Mouse (Mus musculus): ENCODE data around the gene Dennd4a.
A peak's percentile ranks its signal among the peaks of the same experiment; 100 is the strongest.

Gene Dennd4a

GRCm38 (mm10) chr9:64918560-64918959 is 107.4 kb downstream of the Dennd4a start:
- peak; percentile 70 for DNase-seq (ENCODE audit: low spot score)

GRCm38 (mm10) chr9:64925771-64926170 is 114.6 kb downstream of the Dennd4a start:
- DNase-seq (ENCODE audit: low spot score), result no peak

DNA sequence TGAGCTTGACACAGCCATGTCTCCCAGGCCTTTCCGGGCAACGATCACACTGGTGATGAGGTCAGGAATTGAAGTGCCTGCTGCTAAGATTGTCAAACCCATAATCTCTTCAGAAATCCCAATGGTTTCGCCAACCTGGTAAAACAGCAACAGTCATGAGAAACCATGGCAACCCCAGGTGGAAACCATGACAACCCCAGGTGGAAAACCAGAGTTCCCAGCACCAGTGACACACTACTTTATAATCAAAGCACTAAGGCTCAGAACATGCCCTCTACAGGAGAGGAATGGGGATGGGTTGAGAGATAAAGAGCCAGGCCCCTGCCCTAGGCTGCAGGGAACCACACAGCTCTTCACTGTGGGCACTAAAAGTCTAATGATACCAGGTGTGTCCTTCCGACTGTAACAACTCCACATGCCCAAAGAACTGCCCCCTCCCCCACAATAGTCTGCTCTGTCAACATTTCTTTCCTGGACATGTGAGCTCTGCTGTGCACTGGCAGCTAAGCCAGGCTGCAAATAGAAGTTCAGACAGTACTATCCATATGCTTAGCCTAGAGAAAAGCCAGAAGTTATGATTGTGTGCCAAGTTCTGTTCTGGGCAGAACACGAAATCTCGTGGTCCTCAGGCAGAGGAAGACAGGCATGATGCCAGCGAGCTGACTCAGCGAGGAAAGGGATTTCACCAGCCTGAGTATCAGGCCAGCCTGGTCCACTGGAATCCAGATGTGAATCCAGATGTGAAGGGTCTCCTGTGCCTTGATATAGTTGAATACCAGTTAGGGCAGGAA is 115.3 kb downstream of the Dennd4a start:
- no peak for DNase-seq (ENCODE audit: low spot score)

DNA sequence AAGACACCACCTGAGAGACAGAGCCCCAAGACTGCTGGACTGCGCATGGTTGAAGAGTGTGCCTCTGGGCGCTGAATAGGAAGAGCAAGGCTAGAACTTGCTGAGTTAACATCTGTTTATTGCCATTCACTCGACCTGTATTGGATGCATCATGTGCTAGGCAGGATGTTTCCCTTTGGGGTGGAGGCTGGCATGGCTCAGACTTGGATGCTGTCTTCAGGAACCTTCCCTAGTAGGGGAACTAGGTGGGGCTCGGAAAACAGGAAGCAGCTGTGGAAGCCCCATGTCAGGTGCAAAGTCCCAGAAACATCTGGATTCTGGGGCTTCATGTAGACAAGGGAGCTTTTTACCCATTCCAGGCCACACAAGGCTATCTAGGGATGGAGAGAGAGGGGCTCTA is 119.1 kb downstream of the Dennd4a start:
- DNase-seq (ENCODE audit: low spot score), result no peak

DNA sequence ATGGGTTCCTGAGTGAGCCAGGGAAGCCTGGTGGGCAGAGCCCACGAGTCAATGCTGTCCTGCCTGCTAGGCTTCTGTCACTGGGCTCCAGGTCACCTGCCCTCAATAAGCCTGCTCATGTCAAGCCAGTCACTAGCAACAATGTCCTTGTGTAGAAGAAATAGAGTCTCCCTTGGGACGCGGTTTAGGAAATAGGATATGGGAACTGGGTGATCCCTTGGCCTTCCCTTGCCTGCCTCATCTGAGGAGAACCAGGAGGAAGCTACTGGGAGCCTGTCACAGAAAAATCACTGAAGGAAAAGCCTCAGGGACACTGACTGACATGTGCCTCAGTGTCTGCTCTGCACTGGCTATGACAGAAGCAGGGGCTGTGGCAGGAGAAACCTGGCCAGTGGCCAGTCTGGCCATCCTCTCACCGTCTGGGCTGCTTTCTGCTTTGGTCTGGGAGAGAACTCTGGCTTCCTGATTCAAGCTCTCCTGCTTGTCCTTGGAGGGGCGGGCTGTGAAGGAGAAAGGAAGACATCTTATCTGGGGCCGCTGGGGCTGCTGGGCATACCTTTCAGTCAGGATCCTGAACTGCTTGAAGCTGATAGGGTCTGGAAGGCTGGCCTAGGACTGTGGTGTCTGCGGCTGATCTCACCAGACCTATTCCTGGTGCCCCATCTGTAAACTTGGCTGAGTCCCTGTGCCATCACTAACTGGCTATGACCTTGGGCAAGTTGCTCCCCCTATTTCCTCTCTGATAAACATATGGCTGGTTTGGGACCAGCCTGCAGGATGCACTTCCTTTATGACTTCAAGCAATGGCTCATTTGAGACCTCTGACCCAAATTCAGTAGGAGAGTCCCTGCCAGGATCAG is 120.8 kb downstream of the Dennd4a start:
- no peak for DNase-seq (ENCODE audit: low spot score)

DNA sequence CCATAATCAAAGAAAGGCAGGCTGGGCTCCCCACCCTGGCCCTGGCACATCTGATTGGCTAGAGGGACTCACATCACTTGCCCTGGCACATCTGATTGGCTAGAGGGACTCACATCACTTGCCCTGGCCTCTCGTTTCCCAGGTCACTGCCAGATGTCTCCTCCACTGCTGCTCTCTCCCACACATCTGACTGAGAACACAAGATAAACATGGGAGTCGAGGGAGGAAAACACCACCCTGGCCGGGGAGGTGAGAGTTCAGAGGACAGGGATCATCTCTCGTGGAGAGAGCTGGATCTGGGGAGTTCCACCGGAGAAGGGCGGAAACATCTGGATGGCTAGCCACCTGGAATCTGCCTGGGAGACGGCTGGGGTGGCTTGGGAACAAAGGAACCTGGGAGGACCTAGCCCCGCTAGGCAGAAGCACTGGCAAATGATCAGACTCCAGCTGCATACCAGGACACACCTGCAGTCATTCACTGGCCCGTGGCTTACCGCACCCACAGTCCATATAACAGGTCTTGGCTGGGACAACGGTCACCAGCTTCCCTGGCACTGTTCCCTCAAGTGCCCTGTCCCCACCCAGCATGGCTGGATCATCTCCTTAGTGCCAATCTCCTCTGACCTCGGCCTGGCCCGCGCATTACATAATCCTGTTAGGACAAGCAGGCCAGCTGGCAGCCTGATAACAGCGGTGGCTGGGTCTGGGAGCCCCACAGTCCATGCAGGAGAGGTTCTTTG is 123.0 kb downstream of the Dennd4a start:
- peak; percentile 76 for DNase-seq (ENCODE audit: low spot score)

DNA sequence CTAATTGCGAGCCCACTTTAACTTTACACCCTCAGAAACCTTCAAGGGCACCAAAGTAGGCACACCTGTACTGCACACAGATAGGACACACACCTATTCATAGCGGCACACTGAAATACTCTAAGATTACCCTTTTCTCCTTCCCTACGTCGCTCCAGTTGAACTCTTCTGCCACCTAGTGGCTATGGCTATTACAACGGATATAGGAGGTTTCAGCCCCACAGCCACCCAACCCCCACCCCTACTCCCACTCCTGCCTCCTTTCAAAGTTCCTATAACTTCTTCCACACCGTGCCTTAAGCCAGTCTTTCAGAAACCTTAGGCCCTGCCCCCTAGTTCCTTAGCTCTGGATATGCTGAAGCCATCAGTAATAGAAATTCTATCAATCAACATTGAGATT is 125.4 kb downstream of the Dennd4a start:
- DNase-seq (ENCODE audit: low spot score), result peak; percentile 79

DNA sequence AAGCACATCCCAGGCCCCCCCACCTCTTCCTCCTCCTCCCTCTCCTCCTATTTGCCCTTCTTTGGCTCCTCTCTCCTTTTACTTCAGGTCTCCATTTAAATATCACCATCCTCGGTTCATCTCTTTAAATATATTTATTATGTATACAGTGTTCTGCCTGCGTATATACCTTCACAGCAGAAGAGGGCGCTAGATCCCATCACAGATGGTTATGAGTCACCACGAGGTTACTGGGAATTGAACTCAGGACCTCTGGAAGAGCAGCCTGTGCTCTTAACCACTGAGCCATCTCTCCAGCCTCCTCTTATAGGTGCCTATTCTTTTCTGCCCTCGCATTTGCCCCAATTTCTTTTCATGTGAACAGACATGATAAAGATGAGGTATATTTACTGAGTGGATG is 126.4 kb downstream of the Dennd4a start:
- DNase-seq (ENCODE audit: low spot score), result no peak

DNA sequence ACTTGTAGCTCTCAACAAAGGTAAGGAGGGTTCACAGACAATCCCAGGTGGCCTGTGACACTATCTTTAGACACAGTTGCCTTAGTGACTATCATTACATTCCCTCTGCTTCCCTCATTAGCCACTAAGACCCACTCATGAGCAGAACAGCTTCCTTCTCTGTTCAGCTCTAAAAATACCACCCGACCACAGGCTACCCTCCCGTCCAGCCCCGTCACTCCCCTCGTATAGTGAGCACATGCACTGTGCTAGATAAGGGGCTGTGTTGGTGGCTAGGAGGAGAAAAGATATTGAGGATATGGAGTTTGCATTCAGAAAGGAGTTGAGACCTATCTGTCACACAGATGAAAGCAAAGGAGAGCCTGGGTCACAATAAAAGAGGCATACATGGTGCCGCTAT is 127.4 kb downstream of the Dennd4a start:
- no peak for DNase-seq (ENCODE audit: low spot score)

GRCm38 (mm10) chr9:64939281-64939680 is 128.1 kb downstream of the Dennd4a start:
- no peak for DNase-seq (ENCODE audit: low spot score)

- no peak for DNase-seq (ENCODE audit: low spot score)
Measured at GRCm38 (mm10) chr9:64939790-64940189, 128.7 kb downstream of the Dennd4a start.

GRCm38 (mm10) chr9:64940731-64941346 is 129.7 kb downstream of the Dennd4a start:
- no peak for DNase-seq (ENCODE audit: low spot score)

DNA sequence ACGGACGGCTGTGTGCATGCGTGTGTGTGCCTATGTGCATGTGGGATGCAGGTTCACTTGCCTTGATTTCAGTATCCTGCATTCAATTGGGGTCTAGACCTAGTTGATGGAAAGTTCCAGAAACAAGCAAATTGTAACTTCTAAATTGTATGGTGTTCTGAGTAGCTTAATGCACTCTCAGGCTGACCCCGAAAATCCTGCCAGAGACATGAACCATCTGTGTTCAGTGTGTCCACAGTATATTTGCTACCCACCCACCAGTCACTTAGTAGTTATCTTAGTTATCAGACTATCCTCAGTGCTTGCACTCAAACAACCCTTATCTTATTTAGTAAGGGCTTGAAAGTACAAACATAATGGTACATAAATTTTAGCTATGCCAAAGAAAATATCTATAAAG is 130.5 kb downstream of the Dennd4a start:
- no peak for DNase-seq (ENCODE audit: low spot score)

DNA sequence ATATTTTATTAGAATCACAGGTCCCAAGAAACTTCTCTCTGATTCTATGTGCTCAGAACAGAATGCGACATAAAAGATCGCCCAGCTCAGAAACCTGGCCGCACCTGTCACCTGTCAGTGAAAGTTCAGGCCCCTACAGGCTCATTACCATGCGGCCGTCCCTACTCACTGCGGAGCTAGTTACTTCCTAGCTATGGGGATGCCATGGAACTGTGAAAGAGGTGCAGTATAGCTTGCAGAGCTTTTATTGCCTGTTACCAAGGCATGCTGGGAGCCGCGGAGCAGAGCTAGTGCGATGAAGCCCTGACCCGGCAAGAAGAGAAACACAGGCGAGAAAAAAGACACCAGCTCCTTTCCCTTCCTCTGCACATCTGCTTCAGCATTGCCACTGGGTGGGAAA is 132.9 kb downstream of the Dennd4a start:
- DNase-seq (ENCODE audit: low spot score), result no peak

DNA sequence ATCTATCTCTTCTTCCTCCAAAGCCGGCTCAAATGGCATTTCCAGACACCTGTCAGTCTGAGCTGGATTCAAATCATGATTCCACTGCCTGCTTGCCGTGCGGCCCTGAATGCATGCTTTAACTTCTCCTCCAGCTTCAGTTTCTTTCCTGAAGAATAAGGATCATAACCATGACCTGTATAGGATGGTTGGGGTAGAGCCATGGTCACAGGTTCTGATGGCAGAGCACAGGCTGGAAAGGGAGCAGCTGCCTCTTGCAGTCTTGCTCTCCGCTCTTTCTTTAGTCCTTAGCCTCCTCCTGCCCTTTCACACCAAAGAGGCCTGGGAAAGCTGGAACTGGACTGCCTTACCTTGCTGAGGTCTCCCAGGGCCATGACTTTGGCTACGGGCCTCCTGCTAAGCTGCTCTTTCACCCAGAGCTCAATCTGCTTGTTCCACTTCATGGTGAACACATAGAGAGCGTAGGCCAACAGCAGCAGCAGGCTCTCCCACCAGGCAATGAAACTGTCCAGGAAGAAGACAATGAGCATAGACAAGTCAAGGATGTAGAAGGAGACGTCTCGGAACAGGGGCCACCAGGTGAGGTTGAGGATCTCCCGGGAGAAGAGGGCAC is 136.4 kb downstream of the Dennd4a start:
- DNase-seq (ENCODE audit: low spot score), result no peak

DNA sequence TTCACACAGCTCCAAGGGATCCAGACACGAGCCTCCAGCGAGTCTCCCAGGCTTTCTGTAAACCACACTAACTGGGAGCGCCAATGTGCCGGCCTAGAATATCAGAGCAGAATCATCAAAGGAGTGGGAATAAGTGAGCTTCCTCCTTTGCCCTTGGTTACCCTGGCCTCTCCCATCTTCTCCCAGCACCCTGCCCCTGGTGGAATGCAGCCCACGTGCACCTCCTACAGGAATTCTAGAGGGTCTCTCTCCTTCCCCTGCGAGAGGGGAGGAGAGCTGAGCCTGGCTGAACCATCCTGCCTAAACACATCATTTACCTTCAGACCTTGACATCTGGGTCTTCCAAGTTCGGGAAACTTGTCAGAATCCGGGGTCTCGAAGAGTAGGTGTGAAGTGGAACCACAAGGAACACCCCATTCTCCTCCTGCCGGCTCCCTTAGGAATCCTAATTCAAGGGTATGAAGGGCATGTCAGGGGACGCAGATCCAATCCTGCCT is 140.1 kb downstream of the Dennd4a start, which contains the start of gene Slc24a1:
Gene Slc24a1 (minus strand): TSS at position 447 of the 497 bp plus-strand sequence.
- DNase-seq (ENCODE audit: low spot score), result no peak

GRCm38 (mm10) chr9:64952055-64952454 is 140.9 kb downstream of the Dennd4a start:
- no peak for DNase-seq (ENCODE audit: low spot score)

- no peak for DNase-seq (ENCODE audit: low spot score)
Measured at GRCm38 (mm10) chr9:64953190-64953589, 142.1 kb downstream of the Dennd4a start.

DNA sequence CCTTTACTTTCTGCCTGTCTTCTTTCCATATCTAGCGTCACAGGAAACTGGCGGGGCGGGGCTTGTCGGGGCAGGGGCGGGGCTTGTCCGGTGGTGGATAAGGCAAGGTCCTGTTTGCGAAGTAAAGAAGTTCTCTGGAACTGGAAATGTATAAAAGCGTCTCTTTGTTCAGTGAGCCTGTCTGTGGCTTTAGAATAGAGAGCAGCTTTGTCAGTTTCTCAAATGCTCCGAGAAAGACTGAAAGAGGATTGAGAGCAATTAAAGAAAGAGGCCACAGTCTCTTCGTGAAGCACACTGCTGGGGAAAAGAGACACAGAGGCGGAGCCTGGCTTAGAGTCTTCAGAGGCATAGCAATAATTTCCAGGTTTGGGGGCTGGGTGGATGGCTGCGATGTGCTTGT is 145.2 kb downstream of the Dennd4a start:
- DNase-seq (ENCODE audit: low spot score), result peak; percentile 67

DNA sequence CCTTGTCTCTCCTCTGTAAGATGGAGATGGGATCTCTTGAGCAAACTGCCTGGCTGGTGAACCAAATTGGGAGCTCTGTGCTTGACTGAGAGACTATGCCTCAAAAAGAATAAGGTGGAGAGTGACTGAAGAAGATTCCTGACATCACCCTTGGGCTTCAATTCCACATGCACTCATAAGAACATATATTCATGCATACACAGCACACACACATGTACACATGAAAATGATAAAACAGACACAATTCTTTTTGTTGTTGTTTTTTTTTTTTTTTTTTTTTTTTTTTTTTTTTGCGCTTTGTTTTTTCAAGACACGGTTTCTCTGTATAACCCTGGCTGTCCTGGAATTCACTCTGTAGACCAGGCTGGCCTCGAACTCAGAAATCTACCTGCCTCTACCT is 146.1 kb downstream of the Dennd4a start:
- DNase-seq (ENCODE audit: low spot score), result no peak
